Mouse (Mus musculus) stomach, postnatal 0 days (tissue): ENCODE measurements at regions not wholly inside any gene's neighbourhood (a gene's known extent, or its start where the extent isn't known, plus 50 kb on each side); places are given as distances from the start of the nearest gene placed in this dataset.

Experiments used
- CTCF ChIP-seq: IDR thresholded peaks from 2 replicates; pipeline ENCODE4 v1.5.1; 2016; ENCODE audit warnings: antibody characterized with exemption, low read depth, mild to moderate bottlenecking, moderate library complexity
- EP300 ChIP-seq: optimal IDR thresholded peaks from 2 replicates; pipeline ENCODE3; 2016; ENCODE audit warnings: antibody characterized with exemption

GRCm38 (mm10) chr9:24955641-24956040, 133.6 kb upstream of the Gm10181 start:
- no peak for TF ChIP-seq CTCF
- no peak for TF ChIP-seq EP300
